Mouse (Mus musculus) liver, adult 2 months (tissue): ENCODE data around the gene Lrsam1.

Source experiments
- CTCF ChIP-seq: fragments of 200-500 bp; IDR thresholded peaks from 2 replicates; pipeline ENCODE4 v1.5.1; 2011; ENCODE audit warnings: low read depth, low read length, control low read depth
- POLR2A ChIP-seq: fragments of 200-500 bp; IDR thresholded peaks from 2 replicates; pipeline ENCODE4 v1.6.1; 2011; ENCODE audit warnings: low read length, control low read depth; ENCODE audit not compliant: insufficient read depth; ENCODE audit errors: extremely low read depth

- no peak for TF ChIP-seq POLR2A
- no peak for TF ChIP-seq CTCF
Observed at GRCm38 (mm10) chr2:32884745-32885144, 76.7 kb downstream of the Lrsam1 start.
